Mouse (Mus musculus) frontal cortex, postnatal 14 days (tissue): Measurements from ENCODE around the gene Zmynd15.
"Not testable (repeated sequence)": the region's sequence is repeated elsewhere in the genome, so short reads cannot be mapped to it uniquely, and the experiment has no call there.

ENCODE experiments used
- DNase-seq, 2 experiments: peaks; one replicate each; pipeline ENCODE4 v3.0.0; 2022; ENCODE audit warnings: low spot score in 2 of 2

Zmynd15 gene

GRCm38 (mm10) chr11:70447373-70447772 is 11.9 kb upstream of the Zmynd15 start:
- no peak for DNase-seq

GRCm38 (mm10) chr11:70450926-70451325 is 8.3 kb upstream of the Zmynd15 start:
- DNase-seq = no peak

GRCm38 (mm10) chr11:70451797-70452498 is 7.3 kb upstream of the Zmynd15 start, which contains the start of gene Med11:
TSS of gene Med11 (plus strand) at chr11:70451919.
- peak; percentile 88 to 92 for DNase-seq

- DNase-seq = no peak
These were observed 5.8 kb upstream of the Zmynd15 start for GRCm38 (mm10) chr11:70453261-70454044.

- no peak for DNase-seq
These were observed 418 bp downstream of the Zmynd15 start, which contains the start of gene Cxcl16 for GRCm38 (mm10) chr11:70459601-70460101. TSS of gene Cxcl16 (minus strand) at chr11:70459984.

- DNase-seq = no peak
These were observed 4.7 kb downstream of the Zmynd15 start for GRCm38 (mm10) chr11:70463970-70464369.

GRCm38 (mm10) chr11:70465211-70465610 is 6.0 kb downstream of the Zmynd15 start:
- DNase-seq = no peak

GRCm38 (mm10) chr11:70465824-70466223 is 6.6 kb downstream of the Zmynd15 start:
- no peak for DNase-seq

- no peak for DNase-seq
These were observed 8.8 kb downstream of the Zmynd15 start for GRCm38 (mm10) chr11:70467902-70468619.

- no peak for DNase-seq
These were observed 10.5 kb downstream of the Zmynd15 start for GRCm38 (mm10) chr11:70469764-70470163.

- DNase-seq = no peak
These were observed 13.5 kb downstream of the Zmynd15 start for GRCm38 (mm10) chr11:70472716-70473115.

- not testable (repeated sequence) for DNase-seq
These were observed 14.1 kb downstream of the Zmynd15 start for GRCm38 (mm10) chr11:70473291-70473690.

- no peak for DNase-seq
These were observed 15.8 kb downstream of the Zmynd15 start for GRCm38 (mm10) chr11:70474872-70475534.

GRCm38 (mm10) chr11:70485498-70485897 is 26.3 kb downstream of the Zmynd15 start:
- no peak for DNase-seq

GRCm38 (mm10) chr11:70487816-70488215 is 28.6 kb downstream of the Zmynd15 start:
- DNase-seq = no peak

GRCm38 (mm10) chr11:70489138-70489537 is 29.9 kb downstream of the Zmynd15 start:
- no peak for DNase-seq

- DNase-seq = no peak
These were observed 30.5 kb downstream of the Zmynd15 start for GRCm38 (mm10) chr11:70489684-70490083.

- DNase-seq = no peak
These were observed 40.6 kb downstream of the Zmynd15 start for GRCm38 (mm10) chr11:70499566-70500475.

GRCm38 (mm10) chr11:70500476-70500812 is 41.2 kb downstream of the Zmynd15 start:
- no peak for DNase-seq

- no peak for DNase-seq
These were observed 42.8 kb downstream of the Zmynd15 start for GRCm38 (mm10) chr11:70502018-70502417.

GRCm38 (mm10) chr11:70504970-70505369 is 45.7 kb downstream of the Zmynd15 start, which contains the start of gene Tm4sf5:
TSS of gene Tm4sf5 (plus strand) at chr11:70505244.
- DNase-seq = no peak
